Mouse (Mus musculus): ENCODE data around the gene Ptprn2.
"Not testable (repeated sequence)": the region's sequence is repeated elsewhere in the genome, so short reads cannot be mapped to it uniquely, and the experiment has no call there.

The Ptprn2 gene

DNA sequence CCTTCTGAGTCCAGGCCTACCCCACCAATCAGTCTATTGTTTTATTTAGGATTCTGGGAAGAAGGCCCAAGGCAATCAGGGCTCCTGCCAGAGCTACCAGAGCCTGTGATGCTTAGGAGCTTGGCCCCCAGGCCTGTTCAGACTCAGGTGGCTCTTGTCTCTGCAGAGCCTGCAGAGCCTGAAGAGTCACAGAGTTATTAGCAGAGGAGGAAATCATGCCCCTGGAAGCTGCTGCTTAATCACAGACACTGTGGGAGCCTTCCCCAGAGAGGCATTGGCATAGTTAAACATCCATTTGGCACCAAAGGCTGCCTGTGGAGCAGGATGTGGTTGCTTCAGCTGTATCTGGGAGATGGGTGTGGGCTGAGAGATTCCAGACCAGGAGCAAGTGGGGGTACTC is 30.3 kb downstream of the Ptprn2 start:
- DNase-seq = no peak

DNA sequence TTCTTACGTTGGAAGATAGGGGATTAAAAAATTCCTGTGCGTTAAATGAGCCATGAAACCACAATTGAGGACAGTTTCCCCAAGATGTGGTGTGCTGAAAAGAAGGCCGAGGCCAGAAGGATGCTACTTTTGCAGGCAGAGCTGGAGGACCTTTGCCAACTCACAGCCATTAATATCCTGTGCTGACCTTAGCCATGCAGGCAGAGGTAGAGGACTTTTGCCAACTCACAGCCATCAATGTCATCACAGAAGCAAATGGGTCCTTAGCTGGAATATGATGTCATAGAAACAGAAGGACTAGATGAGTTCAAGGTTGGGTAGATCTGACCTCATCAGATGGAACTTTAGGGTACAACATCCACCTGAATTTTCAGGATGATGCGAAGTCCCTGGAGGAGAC is 43.3 kb downstream of the Ptprn2 start:
- DNase-seq = no peak

DNA sequence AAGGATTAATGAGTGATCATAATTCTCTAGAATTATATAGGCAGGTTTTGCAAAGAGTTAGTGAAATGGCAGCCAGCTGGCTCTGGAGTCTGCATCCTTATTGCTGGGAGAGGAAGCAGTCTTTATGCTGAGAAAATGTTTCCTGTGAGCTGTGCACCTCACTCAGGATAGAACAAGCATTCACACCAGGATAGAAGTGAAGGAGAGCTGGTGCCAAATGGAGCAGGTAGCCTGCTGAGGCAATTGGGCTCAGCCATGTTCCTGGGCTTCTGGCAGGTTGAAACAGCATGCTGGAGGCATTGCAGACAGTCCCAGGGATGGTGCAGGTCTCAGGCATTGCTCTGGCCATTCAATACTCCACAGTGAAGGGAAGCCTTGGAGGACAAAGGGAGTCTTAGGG is 47.8 kb downstream of the Ptprn2 start:
- no peak for DNase-seq

DNA sequence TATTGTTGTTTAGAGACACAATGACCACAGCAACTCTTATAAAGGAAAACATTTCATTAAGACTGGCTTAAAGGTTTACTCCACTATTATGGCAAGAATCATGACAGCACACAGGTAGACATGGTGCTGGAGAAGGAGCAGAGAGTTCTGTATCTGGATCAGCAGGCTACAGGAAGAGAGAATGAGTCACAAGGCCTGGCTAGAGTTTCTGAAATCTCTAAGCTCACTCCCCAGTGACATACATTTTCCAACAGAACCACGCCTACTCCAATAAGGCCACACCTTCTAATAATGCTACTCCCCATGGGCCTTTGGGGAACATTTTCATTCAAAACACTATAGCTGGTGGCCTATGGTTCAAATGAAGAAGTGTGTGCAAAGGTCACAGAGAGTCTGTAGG is 53.8 kb downstream of the Ptprn2 start:
- no peak for DNase-seq

DNA sequence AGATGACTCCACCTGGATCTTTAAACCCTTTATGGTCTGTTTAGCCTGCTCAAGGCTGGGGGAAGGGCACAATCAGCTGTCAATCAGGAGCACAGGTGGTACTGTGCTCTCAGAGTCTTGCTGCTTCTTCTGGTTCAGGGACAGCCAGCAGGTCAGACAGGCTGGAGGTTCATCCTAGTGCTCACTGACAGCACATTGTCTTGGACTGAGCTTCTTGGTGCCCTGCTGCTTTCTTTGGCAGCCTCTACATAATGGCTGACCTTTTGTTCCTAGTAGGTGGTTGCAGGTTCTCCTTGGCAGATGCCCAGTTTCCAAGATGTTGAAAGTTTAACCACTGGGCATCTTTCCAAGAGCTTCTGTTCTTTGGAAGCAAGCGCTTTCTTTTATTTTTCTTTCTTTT is 55.1 kb downstream of the Ptprn2 start:
- no peak for DNase-seq

DNA sequence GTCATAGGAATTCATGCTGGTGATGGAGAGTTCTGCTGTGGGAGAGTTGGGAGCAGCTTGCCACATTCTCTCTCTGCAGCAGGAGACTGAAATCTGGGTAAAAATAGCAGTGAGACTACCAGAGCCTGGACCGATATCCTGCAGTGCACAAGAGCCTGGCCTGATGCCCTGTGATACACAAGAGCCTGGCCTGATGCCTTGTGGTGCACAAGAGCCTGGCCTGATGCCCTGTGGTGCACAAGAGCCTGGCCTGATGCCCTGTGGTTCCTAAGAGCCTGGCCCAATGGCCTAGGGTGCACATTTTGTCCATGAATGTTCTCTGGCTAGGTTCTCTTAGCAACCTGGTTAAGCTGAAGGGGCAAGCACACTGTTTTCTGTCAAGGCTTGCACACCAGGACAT is 64.5 kb downstream of the Ptprn2 start:
- DNase-seq = no peak

DNA sequence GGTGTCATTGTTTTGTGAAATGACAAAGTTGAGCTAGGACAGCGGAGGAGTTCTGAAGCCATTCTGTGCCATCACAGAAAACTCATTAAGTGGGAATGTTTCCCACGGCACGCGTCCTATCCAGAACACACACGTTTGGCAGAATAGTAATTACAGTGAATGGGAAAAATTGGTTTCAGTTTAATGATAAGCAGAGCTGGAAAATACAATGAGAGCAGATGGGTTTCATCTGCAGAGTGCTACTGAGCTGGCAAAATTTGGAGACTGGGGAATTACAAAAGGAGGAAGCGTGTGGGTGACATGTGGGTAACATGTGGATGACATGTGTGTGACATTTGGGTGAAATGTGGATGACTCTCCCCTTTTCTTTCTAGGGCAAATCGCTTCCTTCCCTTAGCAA is 66.0 kb downstream of the Ptprn2 start:
- DNase-seq = no peak

DNA sequence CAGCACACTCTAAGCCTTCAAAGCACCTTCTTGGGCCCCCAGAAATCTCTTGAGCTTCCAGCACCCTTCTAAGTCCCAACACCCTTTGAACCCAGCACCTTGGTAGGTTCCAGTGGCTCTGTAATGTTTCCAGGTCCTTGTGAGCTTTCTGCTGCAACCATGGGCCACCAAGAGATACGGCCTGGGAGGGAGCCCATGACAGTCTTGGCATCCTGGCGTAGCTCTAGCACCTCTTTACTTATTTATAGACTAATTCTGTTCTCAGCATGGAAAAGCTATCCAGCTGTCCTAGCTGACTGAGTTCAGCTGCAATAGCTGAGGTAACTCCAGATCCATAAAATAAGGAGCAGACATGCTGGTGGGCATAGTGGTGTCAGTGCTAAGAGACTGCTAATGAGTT is 66.8 kb downstream of the Ptprn2 start:
- no peak for DNase-seq

DNA sequence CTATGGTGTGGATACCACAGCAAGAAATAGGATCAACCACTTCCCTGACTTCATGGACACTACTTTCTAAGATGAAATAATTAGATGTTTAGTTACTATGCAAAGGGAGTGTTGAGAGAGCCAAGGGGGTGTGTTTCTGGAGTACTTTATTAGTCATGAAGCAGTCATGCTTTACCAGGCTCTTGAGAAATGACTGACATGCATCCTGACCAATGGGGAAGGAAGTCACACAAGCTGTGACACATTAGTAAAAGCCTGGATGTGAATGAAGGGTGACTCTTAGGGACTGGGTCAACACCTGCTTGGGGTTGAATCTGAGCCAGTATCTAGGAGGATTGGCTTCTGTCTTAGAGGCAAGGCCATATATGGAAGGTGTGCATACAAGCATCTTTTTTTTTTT is 67.8 kb downstream of the Ptprn2 start:
- no peak for DNase-seq

DNA sequence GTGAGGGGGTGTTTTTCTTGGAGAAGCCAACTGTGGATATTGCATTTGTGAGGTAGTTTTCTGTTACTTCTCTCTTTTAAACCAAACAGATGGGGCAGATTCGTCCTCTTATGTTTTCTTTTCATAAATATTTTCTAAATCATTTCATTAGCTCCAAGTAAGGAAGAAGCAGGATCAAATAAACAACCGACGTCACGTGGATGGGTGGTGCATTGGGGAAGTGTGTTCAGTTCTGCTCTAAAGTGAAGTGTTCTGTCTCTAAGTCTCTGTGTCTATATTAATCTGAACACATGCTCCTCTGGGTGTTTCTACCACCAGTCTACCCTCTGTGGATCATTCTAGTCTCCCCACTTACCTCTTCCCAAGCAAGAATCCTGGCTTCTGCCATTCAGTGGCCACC is 70.4 kb downstream of the Ptprn2 start:
- no peak for DNase-seq

DNA sequence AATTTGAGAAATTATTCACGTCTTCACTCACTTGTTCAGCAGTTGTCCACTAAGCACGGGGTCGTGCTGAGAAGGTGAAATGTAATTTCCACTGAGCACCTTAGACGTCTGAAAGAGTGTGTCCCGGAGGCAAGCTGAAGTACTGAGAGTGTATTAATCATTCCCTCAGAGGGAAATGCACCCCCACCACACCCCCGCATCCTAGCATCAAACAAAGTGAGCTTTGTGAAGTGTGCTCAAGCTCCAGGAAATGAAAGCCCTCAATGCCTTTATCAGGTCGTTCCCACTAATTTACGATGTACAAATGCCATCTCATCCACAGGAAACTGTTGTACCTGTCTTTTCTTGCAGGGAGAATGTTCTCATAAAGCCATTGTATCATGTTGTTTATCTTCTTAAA is 78.9 kb downstream of the Ptprn2 start:
- no peak for DNase-seq

DNA sequence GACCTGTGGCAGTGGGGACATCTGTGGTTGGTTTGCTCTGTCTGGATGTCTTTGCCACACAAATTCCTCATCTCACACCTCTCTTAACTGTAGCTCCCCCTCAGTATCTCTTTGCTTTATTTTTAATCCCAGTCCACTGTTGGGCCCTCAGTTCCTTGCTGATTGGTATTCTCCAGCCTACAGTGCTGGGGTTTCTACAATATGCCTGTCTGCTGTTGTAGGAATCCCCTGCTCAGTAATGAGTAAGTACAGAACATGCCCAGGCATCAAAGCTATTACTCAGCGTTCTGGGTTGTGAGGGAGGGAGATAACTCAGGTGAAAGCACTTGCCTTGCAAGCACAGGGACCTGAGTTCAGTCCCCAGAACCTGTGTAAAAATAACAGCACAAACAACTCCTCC is 81.2 kb downstream of the Ptprn2 start:
- no peak for DNase-seq

DNA sequence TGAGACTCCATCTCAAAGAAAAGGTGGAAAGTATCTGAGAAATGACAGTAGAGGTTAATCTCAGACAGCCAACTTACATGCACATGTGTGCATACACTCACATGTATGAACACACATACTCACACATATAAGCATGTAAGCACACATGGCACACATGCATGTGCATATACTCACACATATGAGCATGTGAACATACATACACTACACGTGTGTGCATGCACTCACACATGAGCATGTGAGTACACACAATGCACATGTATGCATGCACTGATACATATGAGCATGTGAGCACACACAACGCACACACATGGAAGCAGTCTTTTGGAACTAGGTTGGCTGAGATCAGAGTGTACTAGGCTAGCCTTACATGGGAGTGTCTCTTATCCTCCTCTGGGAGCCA is 81.7 kb downstream of the Ptprn2 start:
- no peak for DNase-seq

DNA sequence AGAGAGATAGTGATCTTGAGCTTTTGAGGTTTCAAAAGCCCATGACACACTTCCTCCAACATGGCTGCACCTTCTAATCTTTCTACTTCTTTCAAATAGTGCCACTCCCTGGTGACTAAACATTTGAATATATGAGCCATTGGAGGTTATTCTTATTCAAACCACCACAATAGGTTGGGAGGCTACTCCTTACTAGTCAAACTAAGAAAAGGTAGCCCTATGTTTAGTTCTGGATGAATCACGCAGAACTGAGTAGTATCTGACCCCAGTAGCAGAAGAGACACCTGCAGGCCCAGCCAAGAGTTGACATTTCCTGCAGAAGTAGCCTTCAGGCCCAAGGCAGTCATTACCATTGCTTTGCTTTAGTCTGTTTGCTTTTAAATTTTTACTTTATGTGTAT is 84.0 kb downstream of the Ptprn2 start:
- DNase-seq = no peak

DNA sequence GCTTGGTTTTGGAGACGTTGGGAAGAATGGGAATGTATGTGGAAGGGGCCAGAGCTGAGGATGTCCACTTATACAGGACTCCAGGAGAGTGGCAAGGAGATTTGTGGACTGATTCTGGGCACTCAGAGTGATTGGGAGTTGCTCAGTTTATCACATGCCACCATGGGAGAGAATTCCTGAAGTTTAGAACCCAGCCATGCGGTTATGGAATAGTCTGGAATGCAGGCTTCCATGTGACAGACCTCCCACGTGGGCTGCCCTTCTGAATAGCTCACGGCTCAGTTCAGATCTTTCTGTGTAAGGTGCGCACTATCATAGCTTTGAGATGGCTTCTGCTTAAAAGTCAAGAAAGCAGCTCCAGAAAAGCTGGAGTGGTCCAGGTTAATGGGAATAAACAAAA is 88.6 kb downstream of the Ptprn2 start:
- DNase-seq = no peak

DNA sequence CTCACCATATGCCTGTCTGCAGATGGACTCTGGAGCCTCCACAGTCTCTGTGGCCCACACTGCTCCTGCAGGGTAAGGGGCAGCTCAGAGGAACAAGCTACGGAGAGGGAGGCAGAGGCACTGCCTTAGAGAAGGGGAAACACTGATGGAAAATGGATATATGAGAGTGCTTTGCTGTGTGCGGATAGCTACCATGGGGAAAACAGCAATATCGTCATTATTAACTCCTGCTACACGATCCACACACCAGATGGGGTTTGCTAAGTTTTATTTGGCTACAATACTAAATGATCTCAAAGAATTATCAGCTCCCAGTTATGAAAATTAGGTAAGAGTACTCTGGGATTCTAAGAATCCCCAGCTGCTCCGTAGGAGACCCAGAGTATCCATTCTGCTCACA is 89.2 kb downstream of the Ptprn2 start:
- DNase-seq = no peak

DNA sequence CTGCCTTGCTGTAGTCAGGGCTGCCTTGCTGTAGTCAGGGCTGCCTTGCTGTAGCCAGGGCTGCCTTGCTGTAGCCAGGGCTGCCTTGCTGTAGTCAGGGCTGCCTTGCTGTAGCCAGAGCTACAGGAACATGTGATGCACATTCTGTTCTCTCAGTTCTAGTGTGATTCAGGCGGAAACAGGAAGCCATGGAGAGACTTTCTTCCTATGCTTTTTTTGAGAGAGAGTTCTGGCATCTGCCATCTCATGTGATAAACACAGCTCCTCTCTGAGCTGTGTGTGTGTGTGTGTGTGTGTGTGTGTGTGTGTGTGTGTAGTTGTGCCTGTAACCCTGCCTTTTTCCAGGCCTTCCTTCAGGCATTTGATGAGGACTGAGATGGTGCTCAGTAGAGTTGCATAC is 92.4 kb downstream of the Ptprn2 start:
- not testable (repeated sequence) for DNase-seq

DNA sequence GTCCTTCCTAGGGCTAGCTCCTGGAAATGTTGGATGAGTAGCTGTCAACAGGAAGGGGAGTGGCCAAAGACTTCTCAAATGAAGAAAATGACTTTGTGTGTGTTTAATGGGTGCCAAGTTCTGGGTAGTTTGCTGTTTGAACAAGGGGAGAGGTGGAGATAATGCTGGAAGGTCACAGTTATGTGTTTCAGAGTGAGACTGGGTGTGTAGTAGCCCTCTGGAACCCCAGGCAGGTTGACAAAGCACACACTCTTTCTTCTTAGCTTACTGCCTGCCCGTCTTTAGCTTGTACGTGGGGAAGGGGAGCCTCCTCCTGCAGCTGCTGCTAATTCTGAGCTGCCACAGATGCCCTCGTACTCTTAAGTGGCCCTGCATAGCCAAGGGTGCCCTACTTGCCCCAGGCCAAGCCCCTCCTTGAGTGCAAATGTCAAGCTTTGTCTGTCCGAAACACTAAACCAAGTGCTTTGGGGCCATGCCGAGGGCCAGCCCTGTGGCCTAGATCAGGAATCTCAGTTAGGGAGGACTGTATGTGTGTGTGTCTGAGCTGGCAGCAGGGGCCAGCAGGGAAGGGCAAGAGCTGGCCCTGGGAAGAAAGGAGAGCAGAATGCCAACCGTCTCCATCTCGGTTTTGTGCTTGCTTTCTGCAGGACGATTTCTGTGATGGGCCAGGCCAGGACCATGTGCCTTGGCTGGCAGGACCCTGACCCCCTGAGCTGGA is 95.5 kb downstream of the Ptprn2 start:
- DNase-seq = no peak

DNA sequence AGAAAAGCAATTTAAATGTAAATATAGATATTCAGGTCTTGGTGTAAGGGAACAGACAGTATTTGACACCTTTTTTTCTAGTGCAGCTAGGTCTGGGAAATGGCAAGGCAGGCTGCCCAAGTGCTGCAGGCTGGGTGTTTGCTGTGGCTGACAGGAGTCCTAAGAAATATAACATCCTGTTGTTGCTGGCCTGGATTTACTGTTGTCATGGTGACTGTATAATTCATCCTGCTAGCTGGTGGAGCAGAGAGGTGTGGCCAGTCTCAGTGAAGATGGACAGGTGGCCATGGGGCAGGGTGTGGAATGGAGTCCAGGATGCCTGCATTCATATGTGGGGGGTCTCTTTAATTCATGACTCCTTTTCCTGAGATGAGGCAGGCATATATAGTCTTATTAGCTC is 96.3 kb downstream of the Ptprn2 start:
- DNase-seq = no peak

DNA sequence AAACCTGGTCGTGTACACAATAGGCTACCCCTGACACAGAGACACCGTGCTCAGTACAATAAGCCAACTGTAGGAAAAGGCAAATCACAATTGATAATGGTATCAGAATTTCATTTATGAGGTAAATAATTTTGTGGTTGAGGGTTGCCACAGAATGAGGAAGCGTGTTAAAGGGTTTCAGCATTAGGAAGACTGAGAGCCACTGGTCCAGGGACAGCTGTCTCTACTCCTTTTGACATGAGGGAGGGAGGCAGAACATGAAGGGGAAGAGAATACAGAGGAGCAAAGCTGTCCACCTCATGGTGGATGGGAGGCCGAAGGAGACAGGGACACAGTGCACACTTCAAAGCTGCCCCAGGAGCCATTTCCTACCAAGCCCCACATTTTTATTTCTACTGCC is 97.3 kb downstream of the Ptprn2 start:
- no peak for DNase-seq

DNA sequence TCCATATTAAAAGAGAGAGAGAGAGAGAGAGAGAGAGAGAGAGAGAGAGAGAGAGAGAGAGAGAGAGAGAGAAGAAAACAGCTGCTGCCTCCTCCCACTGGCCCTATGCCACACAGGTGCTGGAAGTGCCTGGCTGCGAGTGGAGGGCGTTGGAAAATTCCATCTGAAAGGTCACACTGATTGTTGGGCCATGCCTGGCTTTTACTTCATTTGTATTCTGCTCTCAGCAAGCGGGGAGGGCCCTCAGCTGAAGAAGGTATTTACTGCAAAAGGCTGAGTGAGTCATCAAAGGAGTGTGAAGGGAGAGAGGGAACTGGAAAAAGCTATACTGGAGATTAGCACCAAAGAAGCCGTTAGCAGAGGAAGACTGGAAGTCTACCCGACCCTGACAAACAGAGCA is 99.5 kb downstream of the Ptprn2 start:
- no peak for DNase-seq

DNA sequence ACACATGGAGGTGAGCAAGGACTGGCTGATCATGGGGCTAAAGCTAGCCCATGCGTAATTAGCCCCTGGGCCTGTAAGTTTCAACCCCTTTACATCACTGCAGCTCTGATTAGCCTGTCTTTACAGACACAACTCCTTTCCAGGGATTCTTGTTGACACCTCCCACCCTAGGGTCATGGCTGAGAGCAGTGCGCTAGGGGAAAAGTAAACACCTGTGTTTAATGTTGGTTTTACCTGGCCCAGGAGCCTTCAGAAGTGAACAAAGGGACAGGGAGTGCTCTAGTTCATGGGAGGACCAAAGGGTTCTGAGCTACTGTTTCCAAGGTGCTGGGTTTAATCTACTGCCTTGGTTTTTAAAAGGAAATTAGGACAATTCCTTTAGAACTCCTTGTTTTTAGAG is 100.6 kb downstream of the Ptprn2 start:
- no peak for DNase-seq

DNA sequence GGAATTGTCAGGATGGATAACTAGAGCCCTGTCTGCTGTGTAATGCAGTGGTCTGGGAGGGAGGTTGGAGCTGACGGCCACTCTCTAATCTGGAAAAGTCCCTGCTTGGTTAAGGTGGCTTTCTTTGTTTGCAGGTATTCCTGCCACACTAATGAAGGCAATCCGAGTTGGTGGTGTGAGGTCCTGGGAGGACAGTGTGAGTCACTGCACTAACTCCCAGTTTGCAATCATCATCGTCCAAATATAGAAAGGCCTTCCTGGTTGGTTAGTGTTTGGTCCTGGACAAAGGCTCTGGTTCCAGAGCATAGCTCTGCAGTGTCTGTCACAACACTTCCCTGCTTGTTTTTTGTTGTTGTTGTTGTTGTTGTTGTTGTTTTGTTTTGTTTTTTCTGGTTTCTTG is 102.0 kb downstream of the Ptprn2 start:
- no peak for DNase-seq

DNA sequence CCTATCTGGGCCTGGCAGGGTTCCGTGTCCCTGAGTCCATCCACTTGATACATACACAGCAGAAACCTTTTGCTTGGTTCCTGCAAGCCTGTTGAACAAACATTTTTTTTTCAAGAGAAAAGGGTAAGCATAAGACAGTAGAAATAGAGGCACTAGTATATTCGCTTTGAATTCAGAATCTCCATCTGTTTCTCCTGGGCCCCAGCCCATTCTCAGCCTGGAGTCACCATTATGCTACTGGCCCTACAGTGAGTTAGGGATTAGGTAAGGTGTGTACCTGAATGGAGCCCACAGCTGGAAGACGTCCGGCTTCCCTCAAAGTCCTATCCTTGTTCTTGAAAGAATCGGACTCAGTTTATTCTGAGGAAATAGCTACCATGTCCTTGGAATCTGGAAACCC is 104.6 kb downstream of the Ptprn2 start:
- no peak for DNase-seq

DNA sequence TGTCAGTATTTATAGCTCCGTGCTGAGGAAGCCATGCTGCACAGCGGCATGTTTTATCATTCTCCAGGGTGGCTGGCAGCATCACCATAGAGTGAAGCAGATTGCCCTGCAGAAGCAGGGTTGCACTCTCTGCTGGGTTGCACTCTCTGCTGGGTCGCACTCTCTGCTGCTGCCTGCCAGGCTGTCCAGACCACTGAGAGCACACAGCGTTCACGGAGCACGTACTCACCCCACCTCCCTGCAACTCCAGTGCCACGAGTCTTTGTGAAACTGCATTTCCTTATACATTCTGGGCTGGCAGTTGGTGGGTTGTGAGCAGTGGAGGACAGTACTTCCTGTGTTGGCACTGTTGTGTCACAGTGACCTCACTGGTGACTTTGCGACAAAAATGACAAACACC is 108.9 kb downstream of the Ptprn2 start:
- no peak for DNase-seq

Data from liver (tissue).